Mouse (Mus musculus) kidney, postnatal 4 days (tissue): Measurements from ENCODE around the gene Manf.

ENCODE experiments used
- DNase-seq, 2 experiments: peaks; one replicate each; pipeline ENCODE4 v3.0.0; 2021; ENCODE audit warnings: mixed read lengths in 2 of 2

Manf gene

GRCm38 (mm10) chr9:106891829-106892551 is at the start of gene Manf:
Gene Manf (minus strand): TSS chr9:106891979.
- peak; percentile 95 to 98 for DNase-seq

- no peak for DNase-seq
These were observed 43.2 kb upstream of the Manf start for GRCm38 (mm10) chr9:106934998-106935397.

GRCm38 (mm10) chr9:106914878-106915277 is 23.1 kb upstream of the Manf start:
- DNase-seq: no peak

GRCm38 (mm10) chr9:106913759-106914158 is 22.0 kb upstream of the Manf start:
- no peak for DNase-seq

GRCm38 (mm10) chr9:106911624-106912023 is 19.8 kb upstream of the Manf start:
- DNase-seq: no peak

- no peak for DNase-seq
These were observed 16.9 kb upstream of the Manf start for GRCm38 (mm10) chr9:106908715-106909114.

- DNase-seq: no peak
These were observed 16.4 kb upstream of the Manf start for GRCm38 (mm10) chr9:106908174-106908573.

GRCm38 (mm10) chr9:106906597-106906996 is 14.8 kb upstream of the Manf start:
- DNase-seq: no peak

GRCm38 (mm10) chr9:106903791-106904134 is 12.0 kb upstream of the Manf start:
- peak; percentile 42 to 62 for DNase-seq

GRCm38 (mm10) chr9:106903099-106903790 is 11.5 kb upstream of the Manf start:
- no peak for DNase-seq

- no peak for DNase-seq
These were observed 9.8 kb upstream of the Manf start for GRCm38 (mm10) chr9:106901596-106901995.

- no peak for DNase-seq
These were observed 7.1 kb upstream of the Manf start for GRCm38 (mm10) chr9:106898901-106899300.

GRCm38 (mm10) chr9:106893327-106893726 is 1.5 kb upstream of the Manf start:
- DNase-seq: no peak

GRCm38 (mm10) chr9:106892552-106892875 is 735 bp upstream of the Manf start:
- DNase-seq: no peak

GRCm38 (mm10) chr9:106891341-106891741 is 438 bp downstream of the Manf start:
- no peak for DNase-seq

GRCm38 (mm10) chr9:106890496-106891240 is 1.1 kb downstream of the Manf start:
- DNase-seq: no peak

- no peak for DNase-seq
These were observed 2.5 kb downstream of the Manf start for GRCm38 (mm10) chr9:106889321-106889720.

- no peak for DNase-seq
These were observed 3.4 kb downstream of the Manf start for GRCm38 (mm10) chr9:106888346-106888745.

GRCm38 (mm10) chr9:106886828-106887702 is 4.7 kb downstream of the Manf start, which contains the start of gene Rbm15b:
Gene Rbm15b (minus strand): TSS chr9:106887428.
- DNase-seq: peak; percentile 99 to 100

GRCm38 (mm10) chr9:106885901-106886731 is 5.7 kb downstream of the Manf start:
- peak; percentile 56 to 69 for DNase-seq

- DNase-seq: peak; percentile 26 to 45
These were observed 6.5 kb downstream of the Manf start for GRCm38 (mm10) chr9:106884996-106885900.
